Mouse (Mus musculus) megakaryocyte, embryonic 14.5 days (primary cell): ENCODE measurements around the gene Aox3.

Experiments used
- FLI1 ChIP-seq: IDR thresholded peaks from 2 replicates; pipeline ENCODE4 v1.6.1; 2012; ENCODE audit warnings: low read length, inconsistent platforms, mixed read lengths
- GATA1 ChIP-seq: IDR thresholded peaks from 3 replicates; pipeline ENCODE4 v1.6.1; 2012; ENCODE audit warnings: mixed read lengths, low read length, inconsistent platforms, borderline replicate concordance

GRCm38 (mm10) chr1:58077882-58078281 is 35.0 kb upstream of the Aox3 start:
- TF ChIP-seq GATA1 (no peak), FLI1 (no peak)
